Mouse (Mus musculus): Measurements from ENCODE around the gene Znrf3. TPM values are rescaled to one million over a fixed set of nuclear protein-coding genes. Genes with fewer than 3 reads are reported as not detected.

The Znrf3 gene
- 3.4 TPM for polyA plus RNA-seq (2014; fragmentation: Illumina TruSeq; extraction: RNeasy Lipid Tissue Mini Kit (QIAGEN cat#74804); ENCODE audit: low replicate concordance)

DNA sequence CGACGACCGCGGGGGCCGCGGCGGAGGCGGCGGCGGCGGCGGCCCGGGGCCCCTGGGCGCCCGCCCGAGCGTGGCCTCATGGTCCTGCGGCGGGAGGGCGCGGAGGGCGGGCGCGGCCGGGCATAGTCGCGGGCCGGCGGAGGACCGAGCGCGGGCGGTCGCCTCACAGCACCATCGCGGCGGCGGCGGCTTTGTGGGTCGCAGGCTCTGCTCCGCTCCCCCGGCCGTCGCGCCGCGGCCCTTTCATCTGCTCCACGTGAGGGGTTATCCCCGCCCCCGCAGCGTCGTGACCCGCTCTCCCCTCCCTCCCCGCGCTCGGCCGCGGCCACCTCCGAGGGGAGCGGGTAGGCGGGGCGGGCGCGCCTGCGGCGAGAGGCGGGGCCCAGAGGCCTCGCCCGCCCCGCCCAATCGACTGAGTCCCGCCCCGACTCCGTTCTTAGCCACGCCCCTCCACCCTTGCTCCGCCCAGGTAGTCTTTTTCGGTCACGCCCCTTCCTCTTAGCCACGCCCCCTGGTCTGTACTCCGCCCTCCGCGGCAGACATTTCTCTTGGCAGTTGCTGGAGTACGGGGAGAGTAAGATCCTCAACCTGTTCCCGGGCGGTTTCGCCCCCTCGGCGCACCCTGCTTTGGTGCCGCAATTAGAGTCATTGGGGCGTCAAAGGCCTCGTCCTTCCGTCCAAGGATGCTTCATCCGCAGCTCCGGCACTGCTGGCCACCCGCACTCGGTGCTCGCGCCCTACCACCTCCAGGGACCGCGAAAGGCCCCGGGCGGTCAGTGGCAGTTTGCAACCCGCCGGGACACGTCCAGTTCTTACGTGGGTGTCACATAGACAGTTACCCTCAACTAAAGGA lies at the start of gene Znrf3:
Gene Znrf3, minus strand, starts transcription at position 249 of the 853 bp plus-strand sequence.

GRCm38 (mm10) chr11:5261508-5262392 lies 182.9 kb downstream of the Znrf3 start, which contains the start of gene Kremen1:
Gene Kremen1, minus strand, starts transcription at chr11:5261558.

Other genes with a start within 250 kb of the Znrf3 start
- gene Kremen1, start 183.3 kb downstream of the Znrf3 start, polyA plus RNA-seq (2014; fragmentation: Illumina TruSeq; extraction: RNeasy Lipid Tissue Mini Kit (QIAGEN cat#74804); ENCODE audit: low replicate concordance) = 1.3 TPM
- 193 TPM for gene Xbp1, start 75.8 kb upstream of the Znrf3 start, polyA plus RNA-seq (2014; fragmentation: Illumina TruSeq; extraction: RNeasy Lipid Tissue Mini Kit (QIAGEN cat#74804); ENCODE audit: low replicate concordance)
- gene Ccdc117, start 97.3 kb upstream of the Znrf3 start, polyA plus RNA-seq (2014; fragmentation: Illumina TruSeq; extraction: RNeasy Lipid Tissue Mini Kit (QIAGEN cat#74804); ENCODE audit: low replicate concordance) = 25.1 TPM
- not detected for gene Ankrd36, start 124.8 kb upstream of the Znrf3 start, polyA plus RNA-seq (2014; fragmentation: Illumina TruSeq; extraction: RNeasy Lipid Tissue Mini Kit (QIAGEN cat#74804); ENCODE audit: low replicate concordance)

Data from small intestine, adult 10 weeks (tissue).